Mouse (Mus musculus): ENCODE measurements around the gene Gemin4. TPM values are rescaled to one million over a fixed set of nuclear protein-coding genes. Genes with fewer than 3 reads are reported as not detected.
"Not testable (repeated sequence)": the region's sequence is repeated elsewhere in the genome, so short reads cannot be mapped to it uniquely, and the experiment has no call there.

Gene Gemin4
- total and polyA plus RNA-seq, 3 experiments, result 41.3 to 51.6 (median 46.5) TPM

- H3K79me2 ChIP-seq (replicated peaks; ENCODE audit: control insufficient read depth, extremely low read depth, insufficient read depth, poor library complexity, severe bottlenecking), result peaks cover 20% of the 10 kb centered on the region
- H3K9ac ChIP-seq (ENCODE audit: insufficient read depth, low read depth), result peak overlapping the region; percentile 86
- DNase-seq (ENCODE audit: extremely low read depth), result peak; percentile 39
- H3K4me3 ChIP-seq (replicated peaks in 1 of 3; ENCODE audit: low read depth in 2 of 3, low read length in 2 of 3, poor library complexity in 1 of 3), result peak overlapping the region; percentile 74 to 97 (median 78)
- in situ Hi-C loops (cut with MboI; ENCODE audit: low pct_ligation_motif_present, low pct_unique_long_range_greater_than_20kb, low sequenced_read_pairs), result no loop called here
- TF ChIP-seq ZNF384 (IDR thresholded peaks at IDR 0.05; ENCODE audit: low read depth, low read length), result peak; percentile 88
- TF ChIP-seq E2F4 (IDR thresholded peaks at IDR 0.05; ENCODE audit: insufficient replicate concordance, low read depth, low read length), result no peak
- peak; percentile 88; the same call in 1 of the 2 replicates for TF ChIP-seq MYC (IDR thresholded peaks at IDR 0.05; ENCODE audit: low read depth, low read length)
- TF ChIP-seq CHD1 (IDR thresholded peaks at IDR 0.05; ENCODE audit: low read depth, low read length), result no peak
- peak; percentile 39 for TF ChIP-seq MXI1 (IDR thresholded peaks at IDR 0.05; ENCODE audit: low read depth, low read length)
- peak; percentile 84 for TF ChIP-seq MAX (IDR thresholded peaks at IDR 0.05; ENCODE audit: low read length)
- TF ChIP-seq SIN3A (IDR thresholded peaks at IDR 0.05; ENCODE audit: low read length), result peak; percentile 18; the same call in 1 of the 2 replicates
- TF ChIP-seq POLR2AphosphoS2 (IDR thresholded peaks at IDR 0.05; ENCODE audit: low read depth, low read length), result 0 out of 2 replicates have a peak, but pooled peaks have one; percentile 5
- 0 out of 2 replicates have a peak, but pooled peaks have one; percentile 10 for TF ChIP-seq IRF4 (IDR thresholded peaks at IDR 0.05; ENCODE audit: low read depth, low read length)
- no peak for TF ChIP-seq ELF1 (IDR thresholded peaks at IDR 0.05; ENCODE audit: low read depth, low read length)
- H3K27me3 ChIP-seq (replicated peaks), result no peaks in the 10 kb centered on the region
- peaks cover 41 to 68% of the 10 kb centered on the region in 2 experiments for H3K36me3 ChIP-seq (replicated peaks in 1 of 2; ENCODE audit: control insufficient read depth in 1 of 2, insufficient read depth in 1 of 2, low read length in 1 of 2)
- H3K4me2 ChIP-seq (ENCODE audit: insufficient read depth, low read depth, poor library complexity, severe bottlenecking), result peak overlapping the region; percentile 47
- H3K4me1 ChIP-seq (ENCODE audit: control insufficient read depth in 1 of 2, insufficient read depth in 2 of 2), result peaks cover 3 to 28% of the 10 kb centered on the region in 2 experiments; a peak in 3 of 4 replicates
- dilution Hi-C loops (cut with MboI; ENCODE audit: extremely low pct_ligation_motif_present, extremely low pct_unique_long_range_greater_than_20kb, low sequenced_read_pairs), result no loop called here
- no peak overlapping the region for H3K27ac ChIP-seq (ENCODE audit: insufficient read depth, low read depth)
- no peaks in the 10 kb centered on the region for H3K9me3 ChIP-seq (replicated peaks; ENCODE audit: low read length)
These were observed 1.4 kb downstream of the Gemin4 start for GRCm38 (mm10) chr11:76216049-76216540.

GRCm38 (mm10) chr11:76215011-76215410 lies 2.5 kb downstream of the Gemin4 start:
- peaks cover 20% of the 10 kb centered on the region for H3K79me2 ChIP-seq (replicated peaks; ENCODE audit: control insufficient read depth, extremely low read depth, insufficient read depth, poor library complexity, severe bottlenecking)
- H3K9me3 ChIP-seq (replicated peaks; ENCODE audit: low read length), result no peaks in the 10 kb centered on the region
- TF ChIP-seq MYC (IDR thresholded peaks at IDR 0.05; ENCODE audit: low read depth, low read length) (no peak), EP300 (IDR thresholded peaks at IDR 0.05; ENCODE audit: low read length) (no peak), CHD2 (IDR thresholded peaks at IDR 0.05; ENCODE audit: low read length) (0 out of 2 replicates have a peak, but pooled peaks have one; percentile 20), POLR2AphosphoS2 (IDR thresholded peaks at IDR 0.05; ENCODE audit: low read depth, low read length) (0 out of 2 replicates have a peak, but pooled peaks have one; percentile 51)
- no peaks in the 10 kb centered on the region for H3K27me3 ChIP-seq (replicated peaks)
- H3K36me3 ChIP-seq (replicated peaks in 1 of 2; ENCODE audit: control insufficient read depth in 1 of 2, insufficient read depth in 1 of 2, low read length in 1 of 2), result peaks cover 45 to 67% of the 10 kb centered on the region in 2 experiments
- DNase-seq (ENCODE audit: extremely low read depth), result peak; percentile 17
- no peak overlapping the region for H3K9ac ChIP-seq (ENCODE audit: insufficient read depth, low read depth)
- dilution Hi-C loops (cut with MboI; ENCODE audit: extremely low pct_ligation_motif_present, extremely low pct_unique_long_range_greater_than_20kb, low sequenced_read_pairs) (no loop called here), in situ Hi-C loops (cut with MboI; ENCODE audit: low pct_ligation_motif_present, low pct_unique_long_range_greater_than_20kb, low sequenced_read_pairs) (no loop called here)
- no peak overlapping the region for H3K4me2 ChIP-seq (ENCODE audit: insufficient read depth, low read depth, poor library complexity, severe bottlenecking)
- peak overlapping the region in 1 of 3 experiments; percentile 2 for H3K4me3 ChIP-seq (replicated peaks in 1 of 3; ENCODE audit: low read depth in 2 of 3, low read length in 2 of 3, poor library complexity in 1 of 3)
- H3K4me1 ChIP-seq (ENCODE audit: control insufficient read depth in 1 of 2, insufficient read depth in 2 of 2), result peaks cover 3 to 28% of the 10 kb centered on the region in 2 experiments; a peak in 3 of 4 replicates
- H3K27ac ChIP-seq (ENCODE audit: insufficient read depth, low read depth), result no peak overlapping the region

GRCm38 (mm10) chr11:76213841-76214240 lies 3.6 kb downstream of the Gemin4 start:
- H3K36me3 ChIP-seq (replicated peaks in 1 of 2; ENCODE audit: control insufficient read depth in 1 of 2, insufficient read depth in 1 of 2, low read length in 1 of 2), result peaks cover 49 to 67% of the 10 kb centered on the region in 2 experiments

GRCm38 (mm10) chr11:76211595-76211994 lies 5.9 kb downstream of the Gemin4 start:
- H3K4me2 ChIP-seq (ENCODE audit: insufficient read depth, low read depth, poor library complexity, severe bottlenecking); DNase-seq (ENCODE audit: extremely low read depth); in situ Hi-C loops (cut with MboI; ENCODE audit: low pct_ligation_motif_present, low pct_unique_long_range_greater_than_20kb, low sequenced_read_pairs); H3K27ac ChIP-seq (ENCODE audit: insufficient read depth, low read depth); H3K9ac ChIP-seq (ENCODE audit: insufficient read depth, low read depth); H3K4me3 ChIP-seq (replicated peaks in 1 of 3; ENCODE audit: low read depth in 2 of 3, low read length in 2 of 3, poor library complexity in 1 of 3); H3K9me3 ChIP-seq (replicated peaks; ENCODE audit: low read length); dilution Hi-C loops (cut with MboI; ENCODE audit: extremely low pct_ligation_motif_present, extremely low pct_unique_long_range_greater_than_20kb, low sequenced_read_pairs); H3K27me3 ChIP-seq (replicated peaks): not testable (repeated sequence)
- Histone ChIP-seq H3K4me1 (ENCODE audit: control insufficient read depth in 1 of 2, insufficient read depth in 2 of 2) (peaks cover 3 to 19% of the 10 kb centered on the region in 2 experiments; a peak in 3 of 4 replicates), H3K36me3 (replicated peaks in 1 of 2; ENCODE audit: control insufficient read depth in 1 of 2, insufficient read depth in 1 of 2, low read length in 1 of 2) (peaks cover 61 to 82% of the 10 kb centered on the region in 2 experiments), H3K79me2 (replicated peaks; ENCODE audit: control insufficient read depth, extremely low read depth, insufficient read depth, poor library complexity, severe bottlenecking) (peaks cover 13% of the 10 kb centered on the region)

More at GRCm38 (mm10) chr11:76213841-76214240, 3.6 kb downstream of the Gemin4 start:
- Histone ChIP-seq H3K9me3 (replicated peaks; ENCODE audit: low read length) (no peaks in the 10 kb centered on the region), H3K4me3 (replicated peaks in 1 of 3; ENCODE audit: low read depth in 2 of 3, low read length in 2 of 3, poor library complexity in 1 of 3) (no peak overlapping the region), H3K4me1 (ENCODE audit: control insufficient read depth in 1 of 2, insufficient read depth in 2 of 2) (peaks cover 3 to 28% of the 10 kb centered on the region in 2 experiments; a peak in 3 of 4 replicates), H3K27me3 (replicated peaks) (no peaks in the 10 kb centered on the region), H3K9ac (ENCODE audit: insufficient read depth, low read depth) (no peak overlapping the region), H3K27ac (ENCODE audit: insufficient read depth, low read depth) (no peak overlapping the region), H3K79me2 (replicated peaks; ENCODE audit: control insufficient read depth, extremely low read depth, insufficient read depth, poor library complexity, severe bottlenecking) (peaks cover 20% of the 10 kb centered on the region), H3K4me2 (ENCODE audit: insufficient read depth, low read depth, poor library complexity, severe bottlenecking) (no peak overlapping the region)
- dilution Hi-C loops (cut with MboI; ENCODE audit: extremely low pct_ligation_motif_present, extremely low pct_unique_long_range_greater_than_20kb, low sequenced_read_pairs) (no loop called here), in situ Hi-C loops (cut with MboI; ENCODE audit: low pct_ligation_motif_present, low pct_unique_long_range_greater_than_20kb, low sequenced_read_pairs) (no loop called here)
- no peak for DNase-seq (ENCODE audit: extremely low read depth)
- TF ChIP-seq NELFE (IDR thresholded peaks at IDR 0.05; ENCODE audit: low read depth, low read length) (no peak), KAT2A (IDR thresholded peaks at IDR 0.05; ENCODE audit: insufficient replicate concordance, low read length) (no peak), MAZ (IDR thresholded peaks at IDR 0.05; ENCODE audit: low read depth, low read length) (no peak), CTCF (conservative IDR thresholded peaks at IDR 0.05 in 1 of 2, IDR thresholded peaks at IDR 0.05 in 1 of 2; ENCODE audit: low read depth in 2 of 2, low read length in 2 of 2) (no peak), HCFC1 (IDR thresholded peaks at IDR 0.05; ENCODE audit: low read depth, low read length) (no peak), ELF1 (IDR thresholded peaks at IDR 0.05; ENCODE audit: low read depth, low read length) (no peak), SIN3A (IDR thresholded peaks at IDR 0.05; ENCODE audit: low read length) (no peak)

Data from CH12.LX (cell line).